Mouse (Mus musculus): ENCODE results near the gene Oxct1. TPM values are rescaled to one million over a fixed set of nuclear protein-coding genes. Genes with fewer than 3 reads are reported as not detected.

The Oxct1 gene
- polyA plus RNA-seq, 1 experiment from 2014 or later: 25.7 TPM

- no peaks in the 10 kb centered on the region for H3K36me3 ChIP-seq (replicated peaks)
- H3K4me3 ChIP-seq (replicated peaks): no peak overlapping the region
- no peak for ATAC-seq (ENCODE audit: insufficient read depth)
- WGBS (ENCODE audit: insufficient replicate concordance): 51% methylated on average over 2 of the region's 2 CpGs
- H3K27ac ChIP-seq (replicated peaks): no peak overlapping the region
- H3K4me1 ChIP-seq (replicated peaks): peaks cover 9% of the 10 kb centered on the region
- H3K9me3 ChIP-seq (replicated peaks): no peaks in the 10 kb centered on the region
- no peaks in the 10 kb centered on the region for H3K27me3 ChIP-seq
- H3K9ac ChIP-seq: no peak overlapping the region
- no peak overlapping the region for H3K4me2 ChIP-seq
These were observed 27.0 kb upstream of the Oxct1 start for GRCm38 (mm10) chr15:3999144-3999543.

- no peaks in the 10 kb centered on the region for H3K9me3 ChIP-seq (replicated peaks)
- no peaks in the 10 kb centered on the region for H3K36me3 ChIP-seq (replicated peaks)
- no peak overlapping the region for H3K4me2 ChIP-seq
- H3K4me1 ChIP-seq (replicated peaks): peaks cover 4% of the 10 kb centered on the region
- no peak overlapping the region for H3K27ac ChIP-seq (replicated peaks)
- no peak overlapping the region for H3K9ac ChIP-seq
- no peak overlapping the region for H3K4me3 ChIP-seq (replicated peaks)
- ATAC-seq (ENCODE audit: insufficient read depth): no peak
- 45% methylated on average over 2 of the region's 2 CpGs for WGBS (ENCODE audit: insufficient replicate concordance)
- H3K27me3 ChIP-seq: no peaks in the 10 kb centered on the region
These were observed 25.6 kb upstream of the Oxct1 start for GRCm38 (mm10) chr15:4000536-4000935.

- Histone ChIP-seq H3K4me1 (replicated peaks) (no peaks in the 10 kb centered on the region), H3K36me3 (replicated peaks) (no peaks in the 10 kb centered on the region), H3K27me3 (no peaks in the 10 kb centered on the region), H3K4me2 (no peak overlapping the region), H3K9ac (no peak overlapping the region), H3K9me3 (replicated peaks) (no peaks in the 10 kb centered on the region), H3K27ac (replicated peaks) (no peak overlapping the region), H3K4me3 (replicated peaks) (no peak overlapping the region)
- ATAC-seq (ENCODE audit: insufficient read depth): no peak
- 65% methylated on average over 2 of the region's 2 CpGs for WGBS (ENCODE audit: insufficient replicate concordance)
These were observed 12.3 kb upstream of the Oxct1 start for GRCm38 (mm10) chr15:4013873-4014272.

- H3K36me3 ChIP-seq (replicated peaks): no peaks in the 10 kb centered on the region
- no peak for ATAC-seq (ENCODE audit: insufficient read depth)
- no peak overlapping the region for H3K9ac ChIP-seq
- no peaks in the 10 kb centered on the region for H3K4me1 ChIP-seq (replicated peaks)
- no peak overlapping the region for H3K27ac ChIP-seq (replicated peaks)
- no peaks in the 10 kb centered on the region for H3K9me3 ChIP-seq (replicated peaks)
- 59% methylated on average over 4 of the region's 4 CpGs for WGBS (ENCODE audit: insufficient replicate concordance)
- no peak overlapping the region for H3K4me2 ChIP-seq
- no peaks in the 10 kb centered on the region for H3K27me3 ChIP-seq
- H3K4me3 ChIP-seq (replicated peaks): no peak overlapping the region
These were observed 5.5 kb upstream of the Oxct1 start for GRCm38 (mm10) chr15:4020711-4021110.

- H3K9me3 ChIP-seq (replicated peaks): no peaks in the 10 kb centered on the region
- no peak overlapping the region for H3K4me2 ChIP-seq
- no peak for ATAC-seq (ENCODE audit: insufficient read depth)
- no peak overlapping the region for H3K9ac ChIP-seq
- H3K36me3 ChIP-seq (replicated peaks): no peaks in the 10 kb centered on the region
- H3K27me3 ChIP-seq: peaks cover 12% of the 10 kb centered on the region
- no peak overlapping the region for H3K27ac ChIP-seq (replicated peaks)
- no peak overlapping the region for H3K4me3 ChIP-seq (replicated peaks)
- 62% methylated on average over 2 of the region's 2 CpGs for WGBS (ENCODE audit: insufficient replicate concordance)
- peaks cover 11% of the 10 kb centered on the region; the same call in 1 of the 2 replicates for H3K4me1 ChIP-seq (replicated peaks)
These were observed 2.4 kb upstream of the Oxct1 start for GRCm38 (mm10) chr15:4023747-4024146.

GRCm38 (mm10) chr15:4024726-4025507 is 1.3 kb upstream of the Oxct1 start:
- Histone ChIP-seq H3K4me3 (replicated peaks) (no peak overlapping the region), H3K27me3 (peaks cover 12% of the 10 kb centered on the region), H3K9me3 (replicated peaks) (no peaks in the 10 kb centered on the region), H3K4me1 (replicated peaks) (peaks cover 11% of the 10 kb centered on the region; the same call in 1 of the 2 replicates), H3K4me2 (no peak overlapping the region), H3K9ac (no peak overlapping the region), H3K36me3 (replicated peaks) (no peaks in the 10 kb centered on the region), H3K27ac (replicated peaks) (no peak overlapping the region)
- ATAC-seq (ENCODE audit: insufficient read depth): no peak
- 68% methylated on average over 13 of the region's 13 CpGs for WGBS (ENCODE audit: insufficient replicate concordance)

- WGBS (ENCODE audit: insufficient replicate concordance): 56% methylated on average over 11 of the region's 11 CpGs
- no peak overlapping the region for H3K4me3 ChIP-seq (replicated peaks)
These were observed 677 bp upstream of the Oxct1 start for GRCm38 (mm10) chr15:4025508-4025904.

GRCm38 (mm10) chr15:4026831-4027584 is 825 bp downstream of the Oxct1 start:
- H3K27ac ChIP-seq (replicated peaks): peak overlapping the region; percentile 62
- peak; percentile 63 for ATAC-seq (ENCODE audit: insufficient read depth)
- H3K36me3 ChIP-seq (replicated peaks): no peaks in the 10 kb centered on the region
- H3K9me3 ChIP-seq (replicated peaks): no peaks in the 10 kb centered on the region
- under 1% methylated on average over 64 of the region's 65 CpGs for WGBS (ENCODE audit: insufficient replicate concordance)
- peak overlapping the region; percentile 81 for H3K4me2 ChIP-seq
- H3K4me1 ChIP-seq (replicated peaks): peaks cover 11% of the 10 kb centered on the region; the same call in 1 of the 2 replicates
- H3K27me3 ChIP-seq: peaks cover 12% of the 10 kb centered on the region
- H3K4me3 ChIP-seq (replicated peaks): peak overlapping the region; percentile 68
- peak overlapping the region; percentile 44 for H3K9ac ChIP-seq

More at GRCm38 (mm10) chr15:4025508-4025904, 677 bp upstream of the Oxct1 start:
- H3K4me1 ChIP-seq (replicated peaks): peaks cover 11% of the 10 kb centered on the region; the same call in 1 of the 2 replicates
- no peak overlapping the region for H3K9ac ChIP-seq
- no peaks in the 10 kb centered on the region for H3K36me3 ChIP-seq (replicated peaks)
- peak overlapping the region; percentile 81; the same call in 1 of the 2 replicates for H3K4me2 ChIP-seq
- no peak for ATAC-seq (ENCODE audit: insufficient read depth)
- H3K9me3 ChIP-seq (replicated peaks): no peaks in the 10 kb centered on the region
- peaks cover 12% of the 10 kb centered on the region for H3K27me3 ChIP-seq
- H3K27ac ChIP-seq (replicated peaks): no peak overlapping the region

GRCm38 (mm10) chr15:4027671-4028410 is 1.7 kb downstream of the Oxct1 start:
- no peak overlapping the region for H3K9ac ChIP-seq
- no peak for ATAC-seq (ENCODE audit: insufficient read depth)

GRCm38 (mm10) chr15:4028411-4028700 is 2.2 kb downstream of the Oxct1 start:
- H3K9ac ChIP-seq: no peak overlapping the region
- H3K36me3 ChIP-seq (replicated peaks): no peaks in the 10 kb centered on the region
- H3K4me3 ChIP-seq (replicated peaks): no peak overlapping the region
- peaks cover 12% of the 10 kb centered on the region for H3K27me3 ChIP-seq
- H3K9me3 ChIP-seq (replicated peaks): no peaks in the 10 kb centered on the region
- H3K27ac ChIP-seq (replicated peaks): no peak overlapping the region
- peaks cover 11% of the 10 kb centered on the region; the same call in 1 of the 2 replicates for H3K4me1 ChIP-seq (replicated peaks)
- no peak overlapping the region for H3K4me2 ChIP-seq
- no peak for ATAC-seq (ENCODE audit: insufficient read depth)
- 70% methylated on average over 6 of the region's 6 CpGs for WGBS (ENCODE audit: insufficient replicate concordance)

More at GRCm38 (mm10) chr15:4027671-4028410, 1.7 kb downstream of the Oxct1 start:
- no peaks in the 10 kb centered on the region for H3K9me3 ChIP-seq (replicated peaks)
- WGBS (ENCODE audit: insufficient replicate concordance): 18% methylated on average over 6 of the region's 6 CpGs
- H3K4me2 ChIP-seq: peak overlapping the region; percentile 81
- H3K4me3 ChIP-seq (replicated peaks): peak overlapping the region; percentile 68
- H3K4me1 ChIP-seq (replicated peaks): peaks cover 11% of the 10 kb centered on the region; the same call in 1 of the 2 replicates
- H3K36me3 ChIP-seq (replicated peaks): no peaks in the 10 kb centered on the region
- H3K27ac ChIP-seq (replicated peaks): no peak overlapping the region; the same call in 1 of the 2 replicates
- H3K27me3 ChIP-seq: peaks cover 12% of the 10 kb centered on the region

- no peak overlapping the region for H3K27ac ChIP-seq (replicated peaks)
- H3K9ac ChIP-seq: no peak overlapping the region
- no peak overlapping the region for H3K4me2 ChIP-seq
- no peak for ATAC-seq (ENCODE audit: insufficient read depth)
- H3K4me1 ChIP-seq (replicated peaks): peaks cover 11% of the 10 kb centered on the region; the same call in 1 of the 2 replicates
- no peaks in the 10 kb centered on the region for H3K36me3 ChIP-seq (replicated peaks)
- no peaks in the 10 kb centered on the region for H3K9me3 ChIP-seq (replicated peaks)
- H3K4me3 ChIP-seq (replicated peaks): no peak overlapping the region
- peaks cover 12% of the 10 kb centered on the region for H3K27me3 ChIP-seq
These were observed 2.8 kb downstream of the Oxct1 start for GRCm38 (mm10) chr15:4028960-4029359.

Measured in liver, embryonic 15.5 days (tissue).